Mouse (Mus musculus) adrenal gland, postnatal 10 days (tissue): Measurements from ENCODE around the gene Gng8. TPM values are rescaled to one million over a fixed set of nuclear protein-coding genes. Genes with fewer than 3 reads are reported as not detected.

ENCODE experiments used
- DNase-seq: peaks from one replicate; pipeline ENCODE4 v3.0.0; 2021; ENCODE audit warnings: mixed read lengths
- total RNA-seq, 2 experiments: library from RNA; stranded (reverse); gene quantifications; 2 replicates each; pipeline ENCODE4 v1.2.3; 2021

Gng8 gene
- total RNA-seq, 2 experiments from 2014 or later = 0.84 to 2.0 TPM

GRCm38 (mm10) chr7:16908367-16908766 lies 16.8 kb downstream of the Gng8 start:
- DNase-seq = no peak

DNA sequence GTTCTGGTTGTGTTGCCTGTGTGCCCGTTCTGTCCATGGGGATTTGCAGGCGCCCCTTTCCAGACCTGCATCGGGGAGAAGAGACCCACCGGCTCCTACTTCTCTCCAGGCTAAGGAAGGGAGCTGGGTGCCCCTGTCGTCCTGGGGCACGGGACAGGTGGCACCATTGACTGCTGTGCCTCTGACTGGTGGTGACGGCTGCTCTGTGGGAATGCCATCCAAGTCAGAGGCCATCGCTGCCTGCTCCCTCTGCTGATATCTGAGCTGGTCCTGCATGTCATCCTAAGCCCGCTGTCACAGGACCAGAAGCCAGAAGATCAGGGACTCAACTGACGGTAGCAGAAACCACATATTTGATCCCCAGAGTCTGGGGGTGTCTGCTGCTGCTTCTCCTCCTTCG lies 17.3 kb downstream of the Gng8 start:
- DNase-seq = no peak

DNA sequence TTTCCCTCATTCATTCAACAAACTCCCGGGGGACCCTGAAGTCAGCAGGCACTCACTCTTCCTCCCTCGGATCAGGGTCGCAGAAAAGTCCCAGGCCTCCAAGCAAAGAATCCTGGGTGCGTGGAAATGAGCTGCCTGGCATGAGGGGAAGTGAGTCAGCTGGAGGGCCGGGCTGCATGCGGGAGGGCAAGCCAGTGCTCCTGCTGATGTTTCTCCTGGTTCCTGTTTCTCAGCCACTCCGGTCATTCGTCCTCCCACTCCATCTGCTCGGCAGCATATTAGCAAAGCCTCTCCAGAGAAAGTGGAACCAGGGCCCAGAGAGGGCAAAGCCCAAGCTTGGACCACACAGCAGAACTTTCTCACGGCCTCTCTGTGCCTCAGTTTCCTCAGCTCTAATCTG lies 18.3 kb downstream of the Gng8 start:
- DNase-seq = no peak

DNA sequence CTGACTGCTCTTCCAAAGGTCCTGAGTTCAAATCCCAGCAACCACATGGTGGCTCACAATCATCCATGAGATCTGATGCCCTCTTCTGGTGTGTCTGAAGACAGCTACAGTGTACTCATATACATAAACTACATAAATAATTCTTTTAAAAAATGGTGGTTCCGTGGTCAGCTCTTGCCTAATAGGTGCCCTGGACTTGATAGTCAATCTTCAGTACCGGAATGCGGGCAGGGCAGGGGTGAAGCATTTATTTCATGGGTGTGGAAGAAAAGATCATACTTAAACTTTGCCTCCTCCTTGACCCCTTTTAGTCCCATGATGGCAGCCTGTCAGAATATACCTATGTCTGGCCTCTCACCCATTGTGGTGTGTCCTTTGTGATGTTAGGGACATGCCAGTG lies 20.3 kb downstream of the Gng8 start:
- no peak for DNase-seq

DNA sequence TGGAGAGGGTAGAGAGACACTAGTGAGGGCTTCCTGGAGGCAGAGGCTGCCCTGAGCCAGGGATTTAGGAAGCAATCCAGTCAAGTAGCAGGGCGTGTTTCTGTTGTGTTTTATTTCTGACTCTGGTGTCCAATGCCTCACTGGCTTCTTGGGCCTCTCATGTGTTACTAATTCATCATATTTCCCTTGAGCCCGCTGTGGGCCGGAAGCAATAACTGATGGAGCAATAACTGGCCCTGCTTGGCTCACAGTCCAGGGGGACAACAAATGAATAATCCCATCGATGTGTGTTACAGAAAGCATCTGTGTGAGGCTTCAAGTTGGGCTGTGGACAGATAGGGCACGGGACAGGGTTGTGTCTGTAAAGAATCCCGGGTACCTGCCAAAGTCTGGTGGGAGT lies 20.8 kb downstream of the Gng8 start:
- DNase-seq = no peak

- DNase-seq = peak; percentile 85
Measured at GRCm38 (mm10) chr7:16913806-16914452, 22.3 kb downstream of the Gng8 start.

GRCm38 (mm10) chr7:16914453-16915343 lies 23.1 kb downstream of the Gng8 start:
- no peak for DNase-seq

DNA sequence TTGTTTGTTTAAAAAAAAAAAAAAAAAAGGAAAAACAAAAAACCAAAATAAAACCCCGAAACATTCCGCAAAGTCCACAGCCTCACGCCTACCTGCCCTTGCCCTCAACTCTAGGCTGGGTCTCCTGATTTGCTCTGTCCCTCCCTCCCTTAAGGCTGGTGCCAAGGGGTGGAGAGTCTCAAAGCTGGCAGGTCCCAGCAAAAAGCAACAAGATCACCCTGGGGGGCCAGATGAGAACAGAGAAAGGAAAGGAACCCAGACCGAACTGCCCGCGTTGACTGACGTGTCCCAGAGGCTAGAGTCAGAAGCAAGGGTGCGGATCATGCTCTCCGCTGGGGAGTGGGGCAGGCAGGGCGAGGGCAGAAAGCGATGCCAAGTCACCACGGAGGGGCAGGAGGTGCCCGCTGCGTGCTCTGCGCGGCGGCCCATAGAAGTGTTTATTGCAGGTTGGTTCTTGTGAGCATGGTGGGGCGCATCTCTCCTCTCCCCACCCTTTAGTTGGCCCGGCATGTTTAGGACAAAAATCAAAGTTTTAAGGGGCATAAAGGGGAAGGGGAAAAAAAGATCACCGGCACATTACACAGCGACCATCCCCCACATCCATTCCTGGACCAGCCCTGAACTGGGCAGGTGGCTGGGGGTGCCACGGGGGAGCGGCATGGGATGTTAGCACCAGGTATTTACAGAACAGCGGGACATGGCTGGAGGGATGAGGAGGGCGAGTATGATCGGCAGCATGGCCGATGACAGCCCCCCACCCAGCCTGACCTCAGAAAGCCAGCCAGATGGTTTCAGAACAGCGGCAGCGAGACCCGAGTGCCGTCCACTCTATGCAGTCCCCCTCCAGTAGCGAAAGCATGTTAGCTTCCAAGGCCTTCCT lies 24.1 kb downstream of the Gng8 start:
- no peak for DNase-seq

DNA sequence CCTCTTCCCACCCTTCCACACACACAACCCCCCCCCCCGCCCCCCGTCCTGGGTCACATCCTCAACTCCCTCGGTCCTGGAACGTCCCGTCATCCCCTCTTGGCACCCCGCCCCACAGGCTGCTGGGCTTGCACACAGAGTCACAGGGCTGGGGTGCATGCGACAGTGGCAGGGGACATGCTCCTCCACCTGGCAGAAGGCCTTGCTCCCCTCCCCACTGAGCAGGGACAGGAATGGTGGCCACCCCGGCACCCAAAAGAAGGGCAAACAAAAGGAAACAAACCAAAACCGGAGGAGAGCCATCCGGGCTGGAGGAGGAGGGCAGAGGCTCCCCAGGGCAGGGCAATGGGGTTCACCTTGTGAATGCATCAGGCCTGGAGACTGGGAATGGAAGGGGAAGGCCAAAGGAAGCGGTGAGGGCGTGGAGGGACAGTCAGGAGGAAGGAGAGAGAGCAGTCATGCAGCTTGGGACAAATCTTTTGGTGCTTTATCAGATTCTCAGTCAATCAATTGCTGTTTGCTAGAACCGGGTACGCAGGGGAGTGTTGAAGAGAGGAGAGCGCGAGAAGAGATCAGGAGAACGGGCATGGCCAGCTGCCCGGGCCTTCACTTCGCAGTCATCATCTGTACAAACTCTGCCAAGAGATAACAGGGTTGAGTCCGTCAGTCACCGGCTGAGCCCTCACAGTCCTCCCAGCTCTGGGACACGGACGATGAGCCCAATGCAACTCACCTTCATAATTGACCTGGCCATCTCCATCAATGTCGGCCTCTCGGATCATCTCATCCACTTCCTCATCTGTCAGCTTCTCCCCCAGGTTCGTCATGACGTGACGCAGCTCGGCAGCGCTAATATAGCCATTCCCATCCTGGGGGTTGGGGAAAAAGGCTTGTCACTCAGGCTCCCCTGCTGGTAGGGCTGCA lies 25.0 kb downstream of the Gng8 start:
- no peak for DNase-seq

DNA sequence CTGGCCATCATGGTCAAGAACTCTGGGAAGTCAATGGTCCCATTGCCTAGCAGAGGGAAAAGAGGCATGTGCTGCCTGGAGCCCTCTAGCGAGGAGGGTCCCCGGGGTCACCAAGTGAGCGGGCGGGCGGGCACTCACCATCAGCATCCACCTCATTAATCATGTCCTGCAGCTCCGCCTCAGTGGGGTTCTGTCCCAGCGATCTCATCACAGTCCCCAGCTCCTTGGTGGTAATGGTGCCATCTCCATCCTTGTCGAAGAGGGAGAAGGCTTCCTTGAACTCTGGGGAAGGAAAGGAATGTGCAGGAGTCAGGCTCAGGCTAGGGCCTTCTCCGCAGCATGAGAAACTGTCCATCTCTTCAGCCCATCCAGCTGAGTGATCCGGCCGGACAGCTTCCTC lies 25.9 kb downstream of the Gng8 start:
- DNase-seq = no peak

- no peak for DNase-seq
Measured at GRCm38 (mm10) chr7:16918014-16918413, 26.4 kb downstream of the Gng8 start.

- no peak for DNase-seq
Measured at GRCm38 (mm10) chr7:16918670-16919069, 27.1 kb downstream of the Gng8 start.

GRCm38 (mm10) chr7:16919395-16920149 lies 28.0 kb downstream of the Gng8 start:
- peak; percentile 69 for DNase-seq

- no peak for DNase-seq
Measured at GRCm38 (mm10) chr7:16920150-16920579, 28.6 kb downstream of the Gng8 start.

- DNase-seq = peak; percentile 64
Measured at GRCm38 (mm10) chr7:16920818-16921791, 29.5 kb downstream of the Gng8 start.

- no peak for DNase-seq
Measured at GRCm38 (mm10) chr7:16921881-16922335, 30.3 kb downstream of the Gng8 start.

DNA sequence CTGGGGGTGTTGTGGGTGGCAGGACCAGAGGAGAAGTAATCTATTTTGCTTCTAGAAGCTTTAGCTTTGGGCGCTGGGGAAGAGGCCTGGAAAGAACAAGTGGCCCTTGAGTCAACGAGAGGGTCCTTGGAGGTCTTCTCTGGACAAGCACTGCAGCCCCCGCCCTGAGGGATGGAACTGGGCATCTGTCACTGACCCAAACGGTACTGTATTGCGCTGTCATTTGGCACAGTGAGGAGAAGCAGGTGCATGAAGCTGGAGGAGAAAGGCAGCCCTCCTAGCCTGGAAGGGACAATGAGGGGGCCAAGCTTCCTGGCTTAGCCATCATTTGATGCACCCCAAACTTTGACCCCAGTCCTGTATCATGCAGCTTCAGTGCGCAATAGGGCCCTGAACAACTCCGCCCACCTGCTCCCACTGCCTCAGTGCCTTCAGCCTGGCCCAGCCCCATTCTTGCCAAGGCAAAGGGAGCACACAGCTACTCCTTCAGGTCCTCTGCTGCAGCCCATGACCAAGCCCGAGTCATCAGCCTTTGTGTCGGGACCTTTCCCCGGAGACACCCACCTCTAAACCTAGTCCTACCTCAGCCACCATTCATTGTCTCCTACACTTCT lies 30.9 kb downstream of the Gng8 start:
- DNase-seq = no peak

GRCm38 (mm10) chr7:16923283-16924036 lies 31.9 kb downstream of the Gng8 start:
- no peak for DNase-seq
